In genomic region chr8:122442781-122443180, GRCm38 (mm10) we compare ENCODE assay signal across 8 mouse cellular contexts. TPM values are rescaled to one million over a fixed set of nuclear protein-coding genes. Genes with fewer than 3 reads are reported as not detected.
DNase-seq lines count a peak whose midpoint lies in the region; ATAC-seq and TF ChIP-seq lines count a peak whose summit lies in the region.

No protein-coding gene starts in this region.

- POLR2A ChIA-PET in Patski (lab: Charles Lee) = interaction anchor here (0.7 to 2.5 kb wide), 2 partner anchors 10 to 42 kb away, joined by 3 to 11 read pairs; partner anchors contain the start of gene Cyba

- H3K9ac ChIP-seq in heart, embryonic 16.5 days (ENCODE audit: low read length) = peak overlapping the region; percentile 85
- H3K9ac ChIP-seq in heart, postnatal 0 days (replicated peaks; ENCODE audit: low read depth, low read length) = peak overlapping the region; percentile 65

- no peak for TF ChIP-seq CTCF in Patski (IDR thresholded peaks at IDR 0.05)
- TF ChIP-seq CTCF in heart, postnatal 0 days (IDR thresholded peaks at IDR 0.05; ENCODE audit: low read depth) = no peak

- intact Hi-C loops in gastrocnemius, postnatal 36 days (cut with DNase I) = loop anchor here (5.0 to 10.0 kb wide), 2 partner anchors 105 to 1668 kb away; no protein-coding TSS in a partner anchor
- intact Hi-C loops in left cerebral cortex, postnatal 36 days (cut with DNase I) = loop anchor here (2.0 kb wide), 1 partner anchor 66 kb away; the partner anchor contains the start of gene Zc3h18

- CTCF ChIA-PET in Patski (lab: Charles Lee) = interaction anchor here (0.9 to 2.7 kb wide), 6 partner anchors 10 to 124 kb away, joined by 3 to 12 read pairs (median 4); partner anchors contain the start of genes Cyba and Snai3

- no peaks in the 10 kb centered on the region; the same call in 1 of the 2 replicates for H3K36me3 ChIP-seq in heart, embryonic 16.5 days (ENCODE audit: control insufficient read depth, insufficient read depth)
- no peaks in the 10 kb centered on the region; the same call in 1 of the 2 replicates for H3K36me3 ChIP-seq in heart, postnatal 0 days (replicated peaks; ENCODE audit: control insufficient read depth, insufficient read depth, low read length)
- peaks cover 24% of the 10 kb centered on the region for H3K36me3 ChIP-seq in midbrain, embryonic 10.5 days

- 3% methylated on average over 12 of the region's 12 CpGs for whole genome bisulfite sequencing in heart, embryonic 16.5 days
- WGBS in heart, postnatal 0 days = 0% methylated on average over 12 of the region's 12 CpGs
- WGBS in midbrain, embryonic 10.5 days = under 1% methylated on average over 12 of the region's 12 CpGs

- peaks cover 26% of the 10 kb centered on the region for H3K4me1 ChIP-seq in heart, embryonic 16.5 days (ENCODE audit: control insufficient read depth, insufficient read depth, low read length)
- H3K4me1 ChIP-seq in heart, postnatal 0 days (ENCODE audit: control insufficient read depth, insufficient read depth) = peaks cover 7% of the 10 kb centered on the region
- peaks cover 34% of the 10 kb centered on the region for H3K4me1 ChIP-seq in midbrain, embryonic 10.5 days

- no peaks in the 10 kb centered on the region for H3K27me3 ChIP-seq in heart, embryonic 16.5 days (ENCODE audit: control insufficient read depth, insufficient read depth, low read length)
- no peaks in the 10 kb centered on the region for H3K27me3 ChIP-seq in Patski
- no peaks in the 10 kb centered on the region for H3K27me3 ChIP-seq in heart, postnatal 0 days (ENCODE audit: control insufficient read depth, insufficient read depth, low read length)
- H3K27me3 ChIP-seq in midbrain, embryonic 10.5 days (ENCODE audit: low read depth, poor library complexity, severe bottlenecking) = no peaks in the 10 kb centered on the region

- H3K27ac ChIP-seq in heart, embryonic 16.5 days (ENCODE audit: low read length) = peak overlapping the region; percentile 70
- H3K27ac ChIP-seq in heart, postnatal 0 days (ENCODE audit: low read depth) = peak overlapping the region; percentile 16; the same call in 1 of the 2 replicates
- peak overlapping the region; percentile 93 for H3K27ac ChIP-seq in midbrain, embryonic 10.5 days (replicated peaks)

- H3K4me3 ChIP-seq in heart, embryonic 16.5 days (ENCODE audit: low read length) = peak overlapping the region; percentile 88
- peak overlapping the region; percentile 61 for H3K4me3 ChIP-seq in heart, postnatal 0 days (ENCODE audit: low read depth, low read length)
- H3K4me3 ChIP-seq in midbrain, embryonic 10.5 days = peak overlapping the region; percentile 87

- no peak for TF ChIP-seq EP300 in heart, postnatal 0 days (IDR thresholded peaks at IDR 0.05; ENCODE audit: low read depth)

- in situ Hi-C loops in Patski (cut with MboI; ENCODE audit: low pct_unique_long_range_greater_than_20kb) = no loop called here

- DNase-seq in heart, adult 18-20 months = no peak
- no peak for DNase-seq in Patski (ENCODE audit: low read depth, low spot score)
- no peak for DNase-seq in heart, postnatal 0 days (ENCODE audit: low spot score)
- no peak for DNase-seq in midbrain, embryonic 10.5 days (ENCODE audit: low spot score)
- DNase-seq in gastrocnemius, postnatal 36 days = no peak
- no peak for DNase-seq in layer of hippocampus, postnatal 14 days (ENCODE audit: low spot score in 2 of 2)
- no peak for DNase-seq in left cerebral cortex, postnatal 36 days (ENCODE audit: low spot score in 2 of 2)

- 0 out of 2 replicates have a peak, but pooled peaks have one; percentile 0 for ATAC-seq in heart, embryonic 16.5 days (replicated peaks; ENCODE audit: extremely low read depth, insufficient read depth, low FRiP score)
- ATAC-seq in Patski = peak; percentile 3
- ATAC-seq in heart, postnatal 0 days (ENCODE audit: insufficient read depth, low read depth) = no peak

- no peaks in the 10 kb centered on the region for H3K9me3 ChIP-seq in heart, embryonic 16.5 days (replicated peaks; ENCODE audit: control insufficient read depth, low read length)
- H3K9me3 ChIP-seq in heart, postnatal 0 days (replicated peaks; ENCODE audit: control insufficient read depth, low read length) = no peaks in the 10 kb centered on the region
- no peaks in the 10 kb centered on the region for H3K9me3 ChIP-seq in midbrain, embryonic 10.5 days (replicated peaks)

- peak overlapping the region; percentile 100 for H3K4me2 ChIP-seq in heart, embryonic 16.5 days (ENCODE audit: low read depth, low read length)
- H3K4me2 ChIP-seq in heart, postnatal 0 days (ENCODE audit: low read depth, low read length) = peak overlapping the region; percentile 91

RNA-seq across cellular contexts. Expression of gene Mvd, which starts 0.4 kb away (rescaled TPM):
- 15.9 and 16.1 TPM in 2 replicates for polyA plus RNA-seq in heart, embryonic 16.5 days (2015; fragmentation: Nextera tagmentation; extraction: Ambion mirVana)
- 1 to 10 TPM; 3.9 to 5.0 TPM for total RNA-seq in heart, adult 18-20 months (2021)
- 21.9 TPM for polyA plus RNA-seq in Patski (2021)
- total RNA-seq in heart, postnatal 0 days (2014; rRNA removed; ENCODE audit: low replicate concordance) = 5.3 and 13.3 TPM in 2 replicates
- 11.4 and 11.7 TPM in 2 replicates for polyA plus RNA-seq in heart, postnatal 0 days (2015; fragmentation: Nextera tagmentation; extraction: Ambion mirVana)
- polyA plus RNA-seq in midbrain, embryonic 10.5 days (2016; fragmentation: Nextera tagmentation; extraction: Ambion mirVana) = 60.3 and 60.7 TPM in 2 replicates
- total RNA-seq in gastrocnemius, postnatal 36 days (2021) = 1 to 10 TPM; 3.9 to 4.1 TPM
- total RNA-seq in layer of hippocampus, postnatal 14 days (2021) = 10 to 100 TPM; 38.8 to 45.5 TPM
- 10 to 100 TPM; 20.5 to 30.8 TPM for total RNA-seq in left cerebral cortex, postnatal 36 days (2021)

RNA-seq across cellular contexts. Expression of gene Cyba, which starts 10.1 kb away (rescaled TPM):
- polyA plus RNA-seq in heart, embryonic 16.5 days (2015; fragmentation: Nextera tagmentation; extraction: Ambion mirVana) = 170 and 202 TPM in 2 replicates
- total RNA-seq in heart, adult 18-20 months (2021) = 10 to 100 TPM; 48.8 to 51.3 TPM
- polyA plus RNA-seq in Patski (2021) = 288 TPM
- 126 and 162 TPM in 2 replicates for total RNA-seq in heart, postnatal 0 days (2014; rRNA removed; ENCODE audit: low replicate concordance)
- polyA plus RNA-seq in heart, postnatal 0 days (2015; fragmentation: Nextera tagmentation; extraction: Ambion mirVana) = 159 and 160 TPM in 2 replicates
- polyA plus RNA-seq in midbrain, embryonic 10.5 days (2016; fragmentation: Nextera tagmentation; extraction: Ambion mirVana) = 75.8 and 80.9 TPM in 2 replicates
- 1 to 10 TPM; 7.5 to 7.7 TPM for total RNA-seq in gastrocnemius, postnatal 36 days (2021)
- 10 to 100 TPM in 1 of 2 experiments, 1 to 10 TPM in 1; 8.9 to 14.5 TPM for total RNA-seq in layer of hippocampus, postnatal 14 days (2021)
- 1 to 10 TPM; 7.9 TPM for total RNA-seq in left cerebral cortex, postnatal 36 days (2021)

RNA-seq across cellular contexts. Expression of gene Snai3, which starts 17.8 kb away (rescaled TPM):
- 2.8 and 3.6 TPM in 2 replicates for polyA plus RNA-seq in heart, embryonic 16.5 days (2015; fragmentation: Nextera tagmentation; extraction: Ambion mirVana)
- 1 to 10 TPM; 2.2 to 4.4 TPM for total RNA-seq in heart, adult 18-20 months (2021)
- polyA plus RNA-seq in Patski (2021) = 0.17 TPM
- 1.2 TPM in 1 of 2 replicates, not detected in the other for total RNA-seq in heart, postnatal 0 days (2014; rRNA removed; ENCODE audit: low replicate concordance)
- 0.61 and 1.6 TPM in 2 replicates for polyA plus RNA-seq in heart, postnatal 0 days (2015; fragmentation: Nextera tagmentation; extraction: Ambion mirVana)
- polyA plus RNA-seq in midbrain, embryonic 10.5 days (2016; fragmentation: Nextera tagmentation; extraction: Ambion mirVana) = 0.07 TPM in 1 of 2 replicates, not detected in the other
- total RNA-seq in gastrocnemius, postnatal 36 days (2021) = 10 to 100 TPM in 1 of 2 experiments, 1 to 10 TPM in 1; 6.8 to 13.3 TPM
- not detected for total RNA-seq in layer of hippocampus, postnatal 14 days (2021)
- under 1 TPM; 0.57 to 0.84 TPM for total RNA-seq in left cerebral cortex, postnatal 36 days (2021)

RNA-seq across cellular contexts. Expression of gene Il17c, which starts 21.0 kb away (rescaled TPM):
- polyA plus RNA-seq in heart, embryonic 16.5 days (2015; fragmentation: Nextera tagmentation; extraction: Ambion mirVana) = 0.21 TPM in 1 of 2 replicates, not detected in the other
- total RNA-seq in heart, adult 18-20 months (2021) = not detected
- 0.39 TPM for polyA plus RNA-seq in Patski (2021)
- not detected in 2 replicates for total RNA-seq in heart, postnatal 0 days (2014; rRNA removed; ENCODE audit: low replicate concordance)
- polyA plus RNA-seq in heart, postnatal 0 days (2015; fragmentation: Nextera tagmentation; extraction: Ambion mirVana) = not detected in 2 replicates
- polyA plus RNA-seq in midbrain, embryonic 10.5 days (2016; fragmentation: Nextera tagmentation; extraction: Ambion mirVana) = not detected in 2 replicates
- not detected for total RNA-seq in gastrocnemius, postnatal 36 days (2021)
- total RNA-seq in layer of hippocampus, postnatal 14 days (2021) = not detected
- total RNA-seq in left cerebral cortex, postnatal 36 days (2021) = not detected

RNA-seq across cellular contexts. Expression of gene Rnf166, which starts 33.1 kb away (rescaled TPM):
- polyA plus RNA-seq in heart, embryonic 16.5 days (2015; fragmentation: Nextera tagmentation; extraction: Ambion mirVana) = 42.1 and 48.6 TPM in 2 replicates
- 10 to 100 TPM; 42.1 to 51.7 TPM for total RNA-seq in heart, adult 18-20 months (2021)
- polyA plus RNA-seq in Patski (2021) = 41.5 TPM
- total RNA-seq in heart, postnatal 0 days (2014; rRNA removed; ENCODE audit: low replicate concordance) = 39.7 and 42.7 TPM in 2 replicates
- polyA plus RNA-seq in heart, postnatal 0 days (2015; fragmentation: Nextera tagmentation; extraction: Ambion mirVana) = 39.4 and 45.9 TPM in 2 replicates
- polyA plus RNA-seq in midbrain, embryonic 10.5 days (2016; fragmentation: Nextera tagmentation; extraction: Ambion mirVana) = 31.7 and 35.6 TPM in 2 replicates
- 10 to 100 TPM; 29.2 to 30.6 TPM for total RNA-seq in gastrocnemius, postnatal 36 days (2021)
- total RNA-seq in layer of hippocampus, postnatal 14 days (2021) = 10 to 100 TPM; 20.0 to 23.3 TPM
- total RNA-seq in left cerebral cortex, postnatal 36 days (2021) = 10 to 100 TPM; 32.2 to 38.9 TPM

Comparison
In these comparisons a context has a peak if more than half of its experiments do, and no peak if none do; other contexts are left out.
1. H3K27ac ChIP-seq: peak in every context shown above with its lines; median percentile 93 in midbrain, embryonic 10.5 days; 70 in heart, embryonic 16.5 days; 16 in heart, postnatal 0 days.